Mouse (Mus musculus) liver (tissue): ENCODE results near the gene 2900026A02Rik.

Experiments
- DNase-seq: peaks from one replicate; pipeline ENCODE4 v3.0.0-alpha.2; 2020; ENCODE audit warnings: mixed read lengths

The 2900026A02Rik gene

DNA sequence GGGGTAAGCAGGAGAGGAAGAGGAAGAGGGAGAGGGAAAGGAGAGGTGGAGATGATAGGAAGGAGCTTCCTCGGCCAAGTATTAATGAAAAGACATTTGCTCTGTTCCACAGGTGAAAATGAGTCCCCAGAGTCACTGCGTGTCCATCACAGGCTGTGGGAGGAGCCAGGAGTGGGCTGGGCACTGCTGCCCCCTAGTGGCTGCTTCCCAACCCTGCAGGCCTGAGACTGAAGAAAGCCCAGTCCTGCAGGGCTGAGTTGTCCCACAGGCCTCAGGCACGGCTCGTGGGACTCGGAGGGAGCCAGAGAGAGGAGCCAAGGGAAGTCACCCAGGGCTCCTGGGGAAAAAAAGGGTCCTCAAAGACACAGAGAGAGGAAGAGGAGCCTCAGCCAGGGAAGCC lies 47.7 kb downstream of the 2900026A02Rik start:
- DNase-seq, result peak; percentile 74

GRCm38 (mm10) chr5:113171968-113172578 lies 49.0 kb downstream of the 2900026A02Rik start:
- no peak for DNase-seq

DNA sequence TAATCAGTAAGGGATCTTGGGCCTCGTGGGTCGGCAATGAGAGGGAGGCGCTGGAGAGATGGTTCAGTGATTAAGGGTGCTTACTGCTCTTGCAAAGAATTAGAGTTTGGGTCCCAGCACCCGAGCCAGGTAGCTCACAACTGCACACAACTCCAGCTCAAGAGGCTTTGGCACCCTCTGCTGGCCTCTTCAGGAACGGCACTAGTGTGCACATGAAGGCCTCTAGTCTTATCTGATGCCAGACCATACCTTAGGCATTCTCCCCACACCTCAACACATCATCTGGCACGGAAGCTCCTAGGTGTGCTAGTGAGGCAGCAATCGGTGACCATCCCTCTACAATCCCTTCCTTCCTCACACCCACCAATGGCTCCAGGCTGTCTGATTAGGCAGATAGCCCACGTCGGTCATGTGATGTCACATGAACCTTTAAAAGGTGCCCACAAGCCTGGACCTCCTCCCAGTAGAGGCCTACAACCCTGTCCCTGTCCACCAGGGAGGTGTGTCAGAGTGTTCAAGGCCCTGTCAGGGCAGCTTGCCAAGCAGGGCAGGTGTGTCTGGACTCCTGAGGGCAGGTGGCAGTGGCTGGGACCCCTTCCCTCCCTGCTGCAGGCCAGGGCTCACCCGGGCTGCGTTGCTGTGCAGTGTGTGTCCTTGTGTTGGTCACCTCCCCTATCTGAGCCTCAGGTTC lies 50.8 kb downstream of the 2900026A02Rik start:
- DNase-seq, result peak; percentile 35

GRCm38 (mm10) chr5:113167733-113168132 lies 53.3 kb downstream of the 2900026A02Rik start:
- peak; percentile 61 for DNase-seq

DNA sequence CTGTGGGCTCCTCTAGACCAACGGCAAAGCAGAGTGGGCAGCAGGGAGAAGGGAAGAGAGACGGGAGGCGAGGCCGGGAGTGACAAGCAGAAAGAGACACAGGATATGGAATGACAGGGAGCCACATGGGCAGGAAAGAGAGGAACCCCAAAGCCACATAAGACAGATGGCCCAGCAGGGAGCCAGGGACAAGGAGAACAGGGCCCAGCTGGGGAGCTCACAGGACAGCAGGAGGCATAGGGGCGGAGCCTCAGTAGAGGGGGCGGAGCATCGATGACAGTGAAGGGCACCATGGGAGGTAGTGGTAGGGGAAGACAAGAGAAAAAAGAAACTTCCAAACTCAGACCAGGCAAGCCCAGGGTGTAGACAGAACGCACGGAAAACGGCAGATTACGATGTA lies 55.6 kb downstream of the 2900026A02Rik start:
- DNase-seq, result peak; percentile 71

- peak; percentile 98 for DNase-seq
Observed at GRCm38 (mm10) chr5:113164873-113165441, 56.1 kb downstream of the 2900026A02Rik start.

GRCm38 (mm10) chr5:113164448-113164847 lies 56.6 kb downstream of the 2900026A02Rik start:
- DNase-seq, result no peak

- peak; percentile 75 for DNase-seq
Observed at GRCm38 (mm10) chr5:113163116-113163515, 57.9 kb downstream of the 2900026A02Rik start.

DNA sequence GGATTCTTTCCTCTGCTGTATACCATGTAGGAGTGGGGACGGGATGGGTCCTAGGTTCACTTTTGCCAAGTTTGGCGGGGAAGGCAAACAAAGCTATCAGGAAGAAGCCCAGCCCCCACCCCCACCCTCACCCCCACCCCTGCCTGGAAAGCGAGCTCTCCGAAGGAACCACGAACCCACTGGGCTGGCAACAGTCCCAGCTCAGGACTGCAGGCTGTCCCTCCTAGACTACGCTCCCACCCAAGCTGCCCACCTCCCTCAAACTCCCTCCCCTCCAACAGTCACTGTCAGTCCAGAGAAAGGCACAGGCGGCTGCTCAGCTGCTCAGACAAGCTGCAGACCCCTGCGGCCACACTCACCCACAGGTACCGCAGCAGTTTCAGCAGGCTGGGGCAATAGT lies 58.3 kb downstream of the 2900026A02Rik start:
- no peak for DNase-seq

GRCm38 (mm10) chr5:113161576-113161975 lies 59.5 kb downstream of the 2900026A02Rik start:
- DNase-seq, result no peak

DNA sequence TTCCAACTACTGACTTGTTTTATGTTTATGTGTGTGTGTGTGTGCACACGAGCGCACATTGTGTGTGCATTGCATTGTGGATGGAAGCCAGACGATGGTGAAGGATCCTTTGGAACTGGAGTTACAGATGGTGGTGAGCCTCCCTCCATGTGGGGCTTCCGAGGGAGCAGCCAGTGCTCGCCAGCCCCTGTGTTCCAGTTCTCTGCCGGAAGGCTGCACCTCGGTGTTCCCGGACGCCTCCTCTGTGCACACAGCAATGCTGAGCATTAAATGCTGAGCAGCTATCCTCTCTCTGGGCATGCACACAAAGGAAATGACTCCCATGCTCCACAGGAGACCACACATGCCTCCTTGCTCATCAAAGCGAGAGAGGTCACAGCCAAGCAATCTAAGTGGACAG lies 60.7 kb downstream of the 2900026A02Rik start:
- no peak for DNase-seq

- DNase-seq, result peak; percentile 29
Observed at GRCm38 (mm10) chr5:113158759-113159355, 62.2 kb downstream of the 2900026A02Rik start.

DNA sequence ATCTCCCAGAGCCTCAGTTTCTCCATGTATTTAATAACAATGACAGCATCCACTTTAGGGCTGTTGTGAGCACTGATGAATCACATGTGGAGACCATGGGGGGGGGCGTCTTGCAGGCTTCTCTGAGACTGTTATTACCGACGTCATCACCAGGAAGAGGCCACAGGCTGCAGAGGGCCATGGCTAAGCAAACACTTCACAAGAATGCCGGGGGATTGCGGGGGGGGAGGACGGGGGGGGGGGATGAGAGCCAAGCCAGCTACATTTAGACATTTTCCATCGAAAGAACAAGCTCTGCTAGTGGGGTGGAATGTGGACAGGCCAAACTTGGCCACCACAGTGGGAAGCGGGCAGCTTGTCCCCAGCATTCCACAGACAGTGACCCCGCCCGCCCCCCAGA lies 63.4 kb downstream of the 2900026A02Rik start:
- DNase-seq, result no peak

DNA sequence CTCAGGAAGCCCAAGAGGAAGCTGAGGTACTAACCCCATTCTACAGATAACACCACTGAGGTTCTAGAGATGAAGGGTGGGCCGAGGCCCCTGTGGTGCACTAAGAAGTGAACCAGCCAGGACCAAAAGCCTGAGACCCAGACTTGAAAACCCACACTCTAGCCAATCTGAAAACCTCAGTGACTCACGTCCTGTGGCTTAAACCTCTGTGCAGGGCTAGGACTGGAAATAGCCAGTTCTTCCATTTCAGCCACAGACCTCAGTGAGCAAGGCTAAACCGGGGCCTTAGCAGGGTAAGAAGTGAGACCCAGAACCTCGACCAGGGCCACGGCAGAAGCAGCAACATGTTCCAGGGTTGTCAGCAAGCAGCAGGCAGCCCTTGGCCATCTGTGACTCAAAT lies 64.0 kb downstream of the 2900026A02Rik start:
- no peak for DNase-seq

DNA sequence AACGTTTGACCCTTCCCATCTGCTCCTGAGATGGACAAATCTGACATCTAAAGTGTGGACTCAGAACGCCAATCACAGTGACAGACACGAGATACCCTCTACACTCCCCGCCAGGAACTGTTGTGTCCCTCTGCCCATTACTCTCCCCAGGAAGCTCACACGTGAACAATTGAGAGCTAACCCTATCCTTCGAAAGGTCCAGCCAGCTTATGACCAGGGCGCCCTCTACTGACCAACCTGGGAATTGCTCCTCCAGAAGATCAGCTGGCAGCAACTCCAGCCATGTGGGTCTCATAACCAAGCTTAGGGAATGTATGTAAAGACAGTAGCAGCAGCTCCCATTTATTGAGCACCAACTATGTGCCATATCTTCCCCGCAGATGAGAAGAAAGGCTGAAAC lies 65.9 kb downstream of the 2900026A02Rik start:
- DNase-seq, result peak; percentile 78

DNA sequence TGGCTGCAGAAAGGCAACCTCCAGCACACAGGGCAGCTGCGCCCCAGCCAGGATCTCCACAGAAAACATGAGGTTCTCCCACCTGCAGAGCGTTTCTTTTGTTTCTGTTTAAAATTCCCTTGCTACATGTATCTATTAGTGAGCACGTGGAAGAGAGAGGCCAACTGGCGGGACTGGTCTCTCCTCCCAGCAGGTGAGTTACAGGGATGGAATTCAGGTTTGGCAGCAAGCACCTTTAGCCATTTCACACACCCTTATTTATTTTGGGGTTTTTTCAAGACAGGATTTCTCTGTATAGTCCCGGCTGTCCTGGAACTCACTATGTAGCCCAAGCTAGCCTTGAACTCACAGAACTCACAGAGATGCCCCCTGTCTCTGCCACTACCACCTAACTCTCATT lies 66.6 kb downstream of the 2900026A02Rik start:
- no peak for DNase-seq

GRCm38 (mm10) chr5:113153508-113153830 lies 67.6 kb downstream of the 2900026A02Rik start:
- no peak for DNase-seq

DNA sequence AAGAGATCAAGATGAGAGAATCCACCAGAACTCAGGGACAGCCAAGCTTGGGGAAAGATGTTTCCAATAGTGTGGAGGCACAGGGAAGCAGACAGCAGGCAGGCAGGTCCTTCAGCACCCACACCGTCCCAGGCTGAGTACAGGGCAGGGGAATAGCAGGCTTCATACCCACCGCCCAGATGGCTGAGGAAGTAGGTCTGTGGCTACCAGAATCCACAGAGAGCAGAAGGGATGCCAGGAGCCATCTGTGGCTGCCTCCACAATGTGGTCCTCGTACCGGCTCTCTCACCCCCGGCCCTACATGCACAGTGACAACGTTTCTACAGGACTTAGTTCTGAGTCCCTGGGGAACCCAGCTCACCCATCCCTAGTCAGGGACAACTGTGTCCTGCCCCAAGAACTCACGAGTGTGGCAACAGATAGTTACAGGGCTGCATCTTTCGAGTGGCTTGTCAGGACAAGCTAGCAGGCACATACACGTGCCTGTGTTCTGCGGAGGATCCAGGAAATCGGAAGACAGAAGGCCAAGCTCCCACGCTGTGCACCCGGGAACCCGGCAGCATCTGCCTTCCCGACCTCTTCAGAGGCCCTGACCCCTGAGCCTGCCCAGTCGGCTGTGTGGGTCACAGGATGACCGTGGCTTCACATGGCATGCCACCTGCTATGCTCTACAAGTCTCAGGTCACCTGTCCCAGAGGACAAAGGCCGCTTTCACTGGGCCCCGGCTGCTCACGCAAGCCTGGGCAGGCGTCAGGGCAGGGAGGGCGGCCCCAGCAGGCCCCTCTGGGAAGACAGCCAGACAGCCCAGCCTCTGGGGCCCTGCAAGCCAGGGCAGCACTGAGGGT lies 68.2 kb downstream of the 2900026A02Rik start:
- DNase-seq, result peak; percentile 42

DNA sequence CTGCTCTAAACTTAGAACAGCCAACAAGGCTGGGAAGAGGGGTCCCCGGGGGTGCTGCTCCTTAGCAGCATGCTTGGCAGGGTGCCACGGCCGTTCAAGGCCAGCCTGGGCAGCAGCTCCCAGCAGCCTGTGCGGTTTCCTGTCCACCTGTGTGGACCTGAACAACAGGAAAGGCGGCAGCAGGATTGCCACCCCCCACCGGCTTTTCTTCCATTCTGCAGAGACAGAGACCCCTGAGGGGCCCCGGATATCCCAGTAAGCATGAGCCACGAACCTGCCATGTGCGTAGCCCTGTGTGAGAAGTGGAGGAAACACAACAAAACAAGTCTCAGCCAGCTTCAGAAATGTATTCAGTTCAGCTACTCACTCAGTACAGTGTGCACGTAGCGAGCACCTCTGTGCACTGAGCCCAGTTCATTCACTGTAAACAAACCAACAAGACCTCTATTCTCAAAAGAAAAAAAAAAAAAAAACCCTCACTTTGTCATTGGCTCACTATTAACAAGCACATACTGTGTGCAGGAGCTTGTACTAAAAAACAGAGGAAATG lies 69.4 kb downstream of the 2900026A02Rik start:
- peak; percentile 48 for DNase-seq

DNA sequence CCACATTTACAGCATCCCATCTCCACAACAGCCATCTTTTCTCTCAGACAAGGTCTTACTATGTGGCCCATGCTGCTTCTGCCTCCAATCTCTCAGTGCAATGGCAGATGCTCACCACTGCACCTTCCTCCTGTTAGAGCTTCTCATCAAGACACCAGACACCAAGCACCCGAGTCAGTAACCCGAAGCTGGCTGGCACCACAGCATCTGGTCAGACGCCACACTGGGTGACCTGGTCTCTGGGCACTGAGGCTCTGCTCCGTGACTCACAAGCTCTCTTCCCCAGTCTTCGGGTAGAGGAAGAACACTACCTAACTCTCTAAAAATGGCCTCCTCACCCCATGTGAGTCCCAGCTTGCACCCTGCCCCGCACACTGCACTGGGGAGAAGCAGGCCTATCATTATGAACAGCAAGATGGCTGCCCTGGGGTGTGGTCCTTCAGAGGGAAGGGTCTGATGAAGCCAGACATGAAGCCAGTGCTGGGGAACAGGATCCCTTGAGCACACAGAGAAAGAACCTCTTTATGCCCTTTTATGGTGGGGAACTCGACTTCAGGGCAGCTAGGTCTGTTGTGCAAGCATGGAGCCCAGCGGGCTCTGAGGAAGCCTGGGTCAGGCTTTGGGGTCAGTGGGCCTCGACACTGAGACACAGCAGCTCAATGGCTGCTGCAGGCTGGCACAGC lies 70.0 kb downstream of the 2900026A02Rik start:
- no peak for DNase-seq

DNA sequence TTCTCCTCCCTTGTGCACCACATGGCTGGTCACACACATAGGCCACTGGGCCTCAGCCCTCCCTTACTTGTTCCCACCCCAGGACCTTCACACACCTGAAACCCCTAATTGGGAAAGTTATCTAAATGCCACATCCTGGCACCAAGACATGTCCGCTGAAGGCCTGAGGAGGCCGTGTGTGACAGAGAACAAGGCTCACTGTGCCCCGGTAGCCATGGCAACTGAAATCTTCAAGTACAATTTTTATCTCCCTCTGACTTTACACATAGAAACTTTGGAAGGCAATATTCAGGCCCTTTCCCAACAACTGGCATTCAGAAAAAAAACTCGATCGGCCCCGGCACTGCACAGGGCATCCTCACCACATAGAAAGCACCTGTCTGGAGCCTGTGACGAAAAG lies 72.0 kb downstream of the 2900026A02Rik start:
- no peak for DNase-seq

DNA sequence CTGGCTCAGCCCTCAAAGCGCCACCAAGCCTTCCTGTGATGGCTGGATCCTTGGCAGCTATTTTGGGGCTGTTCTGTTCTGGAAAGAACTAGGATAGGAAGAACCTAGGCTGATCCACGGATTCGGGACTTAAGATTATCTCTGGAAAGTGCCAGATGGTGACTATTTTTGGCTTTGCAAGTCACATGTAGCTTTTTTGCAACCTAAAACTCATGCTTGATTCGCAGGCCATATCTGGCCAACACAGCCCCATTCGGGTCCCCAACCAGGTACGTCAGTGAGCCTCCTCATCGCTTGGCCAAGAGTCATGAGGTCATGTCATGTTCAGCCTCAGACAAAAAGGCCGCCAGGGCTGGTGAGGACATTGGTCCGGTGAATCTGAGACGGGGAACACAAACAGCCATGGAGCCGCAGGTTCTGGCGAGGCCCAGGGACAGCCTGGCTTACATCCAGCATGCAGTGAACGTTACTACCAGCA lies 73.0 kb downstream of the 2900026A02Rik start:
- no peak for DNase-seq
